29 mouse cellular contexts compared by ENCODE assay signal in the genomic region with DNA sequence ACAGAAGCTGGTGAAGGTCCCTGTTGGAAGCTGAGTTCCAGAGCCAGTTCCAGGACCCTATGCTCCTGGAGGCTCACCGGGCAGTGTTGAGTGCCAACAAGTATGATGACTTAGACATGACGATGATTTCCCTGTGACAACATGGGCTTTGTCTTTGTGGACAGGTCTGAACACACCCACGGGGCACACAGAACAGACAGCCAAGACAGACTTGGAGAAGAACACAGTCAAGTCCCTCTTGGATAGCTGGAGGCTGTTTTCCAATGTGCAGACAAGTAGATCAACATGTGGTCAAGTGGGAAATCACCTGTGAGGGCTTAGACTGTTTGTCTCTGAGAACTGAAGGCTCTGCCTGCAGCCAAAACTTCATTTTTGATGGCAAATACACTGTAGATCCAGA.
"Had no signal": no experiment of that assay in that cellular context is flagged by ENCODE, and none has a peak within 500 bp of the region (broad histone marks: within the 10 kb centered on the region; RNA-seq: fewer than 3 reads in every experiment).

No protein-coding gene starts in this region.

- ATAC-seq: forebrain, embryonic 13.5 days; forebrain, embryonic 14.5 days; forebrain, embryonic 15.5 days; forebrain, embryonic 16.5 days; forebrain, postnatal 0 days had no signal

- H3K27me3 ChIP-seq: embryonic facial prominence, embryonic 12.5 days; embryonic facial prominence, embryonic 13.5 days; embryonic facial prominence, embryonic 15.5 days; forebrain, embryonic 12.5 days; forebrain, embryonic 13.5 days; forebrain, embryonic 15.5 days had no signal

- H3K9me3 ChIP-seq: embryonic facial prominence, embryonic 12.5 days; embryonic facial prominence, embryonic 15.5 days; forebrain, embryonic 12.5 days; forebrain, embryonic 13.5 days; forebrain, embryonic 15.5 days had no signal

- H3K4me1 ChIP-seq: embryonic facial prominence, embryonic 12.5 days; forebrain, embryonic 12.5 days had no signal

- H3K36me3 ChIP-seq: embryonic facial prominence, embryonic 12.5 days; embryonic facial prominence, embryonic 13.5 days; embryonic facial prominence, embryonic 15.5 days; forebrain, embryonic 10.5 days; forebrain, embryonic 12.5 days; forebrain, embryonic 15.5 days had no signal

- H3K9ac ChIP-seq: embryonic facial prominence, embryonic 12.5 days; embryonic facial prominence, embryonic 13.5 days; embryonic facial prominence, embryonic 15.5 days; forebrain, embryonic 12.5 days; forebrain, embryonic 13.5 days; forebrain, embryonic 15.5 days; forebrain, postnatal 0 days had no signal

- DNase-seq: cerebellum, adult 18-20 months; cerebellum, adult 2 months; cerebellum, adult 8-10 months; cerebellum, adult 9-10 months; cerebellum, adult 9-11 months; cerebellum, postnatal 10 days; cerebellum, postnatal 14 days; cerebellum, postnatal 25 days; cerebellum, postnatal 36 days; embryo, embryonic 11 days; forebrain, postnatal 0 days; gastrocnemius, adult 2 months; gastrocnemius, postnatal 10 days; gastrocnemius, postnatal 14 days; gastrocnemius, postnatal 25 days; gastrocnemius, postnatal 36 days; heart, adult 11 months; heart, adult 18-20 months; heart, adult 2 months had no signal

- H3K4me3 ChIP-seq: embryonic facial prominence, embryonic 12.5 days; embryonic facial prominence, embryonic 13.5 days; embryonic facial prominence, embryonic 15.5 days; erythroblast, embryonic 14.5 days; forebrain, embryonic 10.5 days; forebrain, embryonic 12.5 days; forebrain, embryonic 13.5 days; forebrain, embryonic 15.5 days; gastrocnemius, adult 2 months; heart, adult 2 months had no signal

- H3K27ac ChIP-seq: embryonic facial prominence, embryonic 12.5 days; embryonic facial prominence, embryonic 13.5 days; embryonic facial prominence, embryonic 15.5 days; forebrain, embryonic 10.5 days; forebrain, embryonic 12.5 days; forebrain, embryonic 13.5 days; forebrain, embryonic 15.5 days; gastrocnemius, adult 2 months; heart, adult 2 months had no signal

- H3K4me2 ChIP-seq: embryonic facial prominence, embryonic 12.5 days; embryonic facial prominence, embryonic 13.5 days; embryonic facial prominence, embryonic 15.5 days; forebrain, embryonic 12.5 days; forebrain, embryonic 13.5 days; forebrain, embryonic 15.5 days had no signal
